Mouse (Mus musculus) cerebellum, adult 2 months (tissue): Measurements from ENCODE around the gene Alg14. TPM values are rescaled to one million over a fixed set of nuclear protein-coding genes. Genes with fewer than 3 reads are reported as not detected.

Source experiments
- DNase-seq, 2 experiments: peaks; one replicate each; pipeline ENCODE4 v3.0.0; 2021
- H3K27ac ChIP-seq: fragments of 200-500 bp; 2 replicates; pipeline ENCODE4 v1.5.1; 2012; ENCODE audit warnings: low read length, control low read depth, inconsistent platforms; ENCODE audit not compliant: insufficient read depth
- H3K27me3 ChIP-seq: fragments of 200-500 bp; 2 replicates; pipeline ENCODE4 v1.6.1; 2012; ENCODE audit warnings: inconsistent platforms, mild to moderate bottlenecking, low read length, moderate library complexity; ENCODE audit not compliant: control insufficient read depth, insufficient read depth
- H3K4me1 ChIP-seq: fragments of 200-500 bp; 2 replicates; pipeline ENCODE4 v1.6.1; 2011; ENCODE audit warnings: low read length; ENCODE audit not compliant: control insufficient read depth, insufficient read depth
- H3K4me3 ChIP-seq: fragments of 200-500 bp; replicated peaks from 2 replicates; pipeline ENCODE3; 2011; ENCODE audit warnings: mild to moderate bottlenecking, low read depth, low read length, control low read depth; ENCODE audit not compliant: insufficient read depth
- CTCF ChIP-seq: fragments of 200-500 bp; IDR thresholded peaks from 2 replicates; pipeline ENCODE4 v1.5.1; 2011; ENCODE audit warnings: low read depth, mild to moderate bottlenecking, control low read depth, low read length, moderate library complexity, borderline replicate concordance; ENCODE audit not compliant: insufficient read depth
- POLR2A ChIP-seq: fragments of 200-500 bp; IDR thresholded peaks from 2 replicates; pipeline ENCODE4 v1.6.1; 2011; ENCODE audit warnings: low read length, control low read depth, borderline replicate concordance; ENCODE audit not compliant: insufficient read depth
- WGBS: fragments of 180-500 bp; shearing (Covaris S2); methylation state at CpG from one replicate; pipeline ENCODE4 v1.1.7; 2018; 5-methylcytosine and 5-hydroxymethylcytosine counted together
- polyA plus RNA-seq: library from polyadenylated mRNA; depleted of rRNA; stranded (reverse); fragments of >200 nt; gene quantifications from 2 replicates; pipeline ENCODE4 v1.2.3, GENCODE M21; 2012

Alg14 gene
- polyA plus RNA-seq, 1 experiment = 27.1 TPM

- Histone ChIP-seq H3K4me1 (peaks cover 36% of the 10 kb centered on the region), H3K27ac (no peak overlapping the region), H3K27me3 (no peaks in the 10 kb centered on the region), H3K4me3 (no peak overlapping the region)
- DNase-seq = no peak
- 50% methylated on average over 10 of the region's 10 CpGs for WGBS
- TF ChIP-seq CTCF = no peak
- no peak for TF ChIP-seq POLR2A
Measured at GRCm38 (mm10) chr3:121257418-121257817, 34.2 kb upstream of the Alg14 start.

- DNase-seq = peak; percentile 49 to 59
- H3K27ac ChIP-seq = peak overlapping the region; percentile 8
- TF ChIP-seq CTCF = no peak
- TF ChIP-seq POLR2A = no peak
- peaks cover 36% of the 10 kb centered on the region for H3K4me1 ChIP-seq
- peak overlapping the region; percentile 31 for H3K4me3 ChIP-seq
- no peaks in the 10 kb centered on the region for H3K27me3 ChIP-seq
- WGBS = 15% methylated on average over 20 of the region's 20 CpGs
Measured at GRCm38 (mm10) chr3:121258521-121259478, 32.8 kb upstream of the Alg14 start.

GRCm38 (mm10) chr3:121260041-121260440 lies 31.5 kb upstream of the Alg14 start:
- TF ChIP-seq CTCF (no peak), POLR2A (no peak)
- H3K27ac ChIP-seq = peak overlapping the region; percentile 55; the same call in 1 of the 2 replicates
- peak in 1 of 2 experiments; percentile 58 for DNase-seq

GRCm38 (mm10) chr3:121260831-121261230 lies 30.7 kb upstream of the Alg14 start:
- DNase-seq = peak; percentile 55 to 60
- Histone ChIP-seq H3K4me1 (peaks cover 32% of the 10 kb centered on the region), H3K27ac (peak overlapping the region; percentile 51), H3K4me3 (peak overlapping the region; percentile 92), H3K27me3 (no peaks in the 10 kb centered on the region)
- 0% methylated on average over 1 of the region's 1 CpGs for WGBS
- no peak for TF ChIP-seq CTCF
- no peak for TF ChIP-seq POLR2A

More at GRCm38 (mm10) chr3:121260041-121260440, 31.5 kb upstream of the Alg14 start:
- Histone ChIP-seq H3K27me3 (no peaks in the 10 kb centered on the region), H3K4me1 (peaks cover 36% of the 10 kb centered on the region), H3K4me3 (peak overlapping the region; percentile 42)
- WGBS = 15% methylated on average over 7 of the region's 7 CpGs

DNA sequence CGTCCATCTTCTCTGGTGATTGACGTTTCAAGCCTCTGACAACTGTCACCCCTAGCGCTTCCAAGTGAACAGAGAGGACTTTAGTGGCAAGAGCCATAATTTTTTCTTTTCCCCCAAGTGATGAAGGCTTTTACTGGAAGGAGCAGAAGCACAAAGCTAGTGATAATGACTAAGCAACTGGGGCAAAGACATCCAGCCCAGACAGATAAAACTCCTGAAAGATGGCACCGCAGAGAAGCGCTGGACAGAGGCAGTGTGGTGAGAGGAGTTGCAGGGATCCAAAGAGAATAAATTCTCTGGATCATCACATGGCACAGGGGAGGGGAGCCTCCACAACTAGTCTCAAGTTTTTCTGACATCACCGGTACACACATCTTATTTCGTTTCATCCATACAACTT lies 30.3 kb upstream of the Alg14 start:
- H3K4me3 ChIP-seq = peak overlapping the region; percentile 92

DNA sequence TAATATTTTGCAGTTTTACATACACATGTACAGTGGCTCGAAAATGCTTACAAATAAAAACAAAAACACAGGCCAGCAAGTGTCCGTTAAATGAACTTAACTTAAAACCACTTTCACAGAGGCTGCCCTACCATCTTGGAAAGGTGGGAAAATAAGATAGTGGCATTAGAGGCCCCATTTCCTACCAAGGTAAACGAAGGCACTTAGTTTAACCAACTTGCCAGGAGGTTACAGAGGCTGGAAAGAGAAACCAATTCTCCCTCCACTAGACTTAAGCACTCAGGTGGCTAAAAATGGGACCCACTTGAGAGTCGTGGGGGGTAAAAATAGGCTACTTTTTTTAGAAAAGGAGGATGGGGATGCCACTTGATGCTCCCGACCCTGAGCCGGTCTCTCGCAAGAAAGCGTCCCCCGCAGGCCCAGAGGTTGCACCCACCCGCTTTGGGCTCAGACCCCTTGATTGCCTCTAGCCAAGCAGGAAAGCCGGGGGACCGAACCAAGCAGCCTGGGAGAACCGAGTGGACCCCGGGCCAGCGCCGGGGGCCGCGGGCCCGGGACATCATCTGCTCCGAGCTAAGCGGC lies 29.5 kb upstream of the Alg14 start:
- peaks cover 23% of the 10 kb centered on the region for H3K4me1 ChIP-seq
- 8% methylated on average over 21 of the region's 21 CpGs for WGBS
- no peak for DNase-seq
- H3K4me3 ChIP-seq = peak overlapping the region; percentile 92
- no peaks in the 10 kb centered on the region for H3K27me3 ChIP-seq
- TF ChIP-seq POLR2A (no peak), CTCF (no peak)
- peak overlapping the region; percentile 94 for H3K27ac ChIP-seq

More for the DNA sequence above, 30.3 kb upstream of the Alg14 start:
- 26% methylated on average over 7 of the region's 7 CpGs for WGBS
- Histone ChIP-seq H3K27me3 (no peaks in the 10 kb centered on the region), H3K27ac (peak overlapping the region; percentile 51; the same call in 1 of the 2 replicates), H3K4me1 (peaks cover 27% of the 10 kb centered on the region)
- DNase-seq = no peak
- no peak for TF ChIP-seq CTCF
- TF ChIP-seq POLR2A = no peak

- Histone ChIP-seq H3K4me3 (peak overlapping the region; percentile 92), H3K27ac (peak overlapping the region; percentile 94), H3K27me3 (no peaks in the 10 kb centered on the region), H3K4me1 (peaks cover 20% of the 10 kb centered on the region)
- DNase-seq = peak; percentile 77 to 86
- WGBS = under 1% methylated on average over 90 of the region's 97 CpGs
- TF ChIP-seq POLR2A (peak; percentile 41; the same call in 1 of the 2 replicates), CTCF (no peak)
Measured at GRCm38 (mm10) chr3:121262521-121263204, 28.9 kb upstream of the Alg14 start.
